ENCODE assay signal across 26 mouse cellular contexts in the genomic region with DNA sequence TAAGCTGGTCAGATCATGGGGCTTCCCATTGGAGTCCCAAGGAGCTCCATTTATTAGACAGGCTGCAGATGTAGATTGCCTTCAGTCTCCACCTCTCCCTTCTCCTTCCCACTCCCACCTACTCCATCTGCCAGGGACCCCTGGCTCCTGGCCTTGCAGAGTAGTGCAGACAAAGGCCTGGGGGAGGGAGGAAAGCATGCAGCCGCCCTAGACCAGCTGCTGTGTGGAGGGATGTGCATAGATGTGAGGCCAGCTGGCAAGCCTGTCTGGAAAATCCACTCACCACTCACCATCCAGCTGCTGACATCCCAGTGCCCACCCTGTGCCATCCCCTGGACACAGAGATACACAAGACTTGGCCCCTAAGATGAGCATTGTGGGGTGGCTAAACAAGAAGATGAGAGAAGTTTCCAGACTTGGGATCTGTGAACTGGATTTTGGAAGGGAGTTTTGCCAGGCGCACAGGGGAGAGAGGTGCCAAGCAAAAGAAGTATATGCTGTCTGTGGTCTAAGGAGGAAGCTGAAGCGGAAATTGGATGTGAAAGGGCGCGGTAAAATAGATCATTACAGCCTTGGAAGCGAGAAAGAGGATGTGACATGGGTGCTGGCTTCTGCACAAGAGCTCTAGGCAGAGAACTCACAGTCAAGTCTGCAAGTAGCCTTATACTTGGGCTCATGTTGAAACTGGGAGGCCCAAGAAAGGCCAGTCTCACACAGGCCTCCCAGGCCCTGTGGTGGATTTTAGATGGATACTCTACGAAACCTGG. TPM values are rescaled to one million over a fixed set of nuclear protein-coding genes. Genes with fewer than 3 reads are reported as not detected.
DNase-seq lines count a peak whose midpoint lies in the region; ATAC-seq lines count a peak whose summit lies in the region.
"Had no signal": no experiment of that assay in that cellular context is flagged by ENCODE, and none has a peak within 500 bp of the region (broad histone marks: within the 10 kb centered on the region; RNA-seq: fewer than 3 reads in every experiment).

No protein-coding gene starts in this region.

- H3K36me3 ChIP-seq in hindbrain, embryonic 11.5 days (ENCODE audit: control insufficient read depth, insufficient read depth, low read length): no peaks in the 10 kb centered on the region
- no peaks in the 10 kb centered on the region for H3K36me3 ChIP-seq in hindbrain, embryonic 12.5 days
- no peaks in the 10 kb centered on the region for H3K36me3 ChIP-seq in midbrain, embryonic 11.5 days (ENCODE audit: control insufficient read depth, insufficient read depth, low read length)
- no peaks in the 10 kb centered on the region for H3K36me3 ChIP-seq in midbrain, embryonic 15.5 days (replicated peaks)
- H3K36me3 ChIP-seq: embryonic facial prominence, embryonic 12.5 days; heart, embryonic 15.5 days; intestine, embryonic 15.5 days; limb, embryonic 12.5 days; neural tube, embryonic 12.5 days had no signal

- WGBS in hindbrain, embryonic 11.5 days: 82% methylated on average over 7 of the region's 7 CpGs
- 81% methylated on average over 7 of the region's 7 CpGs for WGBS in hindbrain, embryonic 12.5 days
- 83% methylated on average over 7 of the region's 7 CpGs for WGBS in midbrain, embryonic 11.5 days
- WGBS in midbrain, embryonic 15.5 days: 87% methylated on average over 7 of the region's 7 CpGs

- peaks cover 12% of the 10 kb centered on the region for H3K4me1 ChIP-seq in hindbrain, embryonic 11.5 days (replicated peaks; ENCODE audit: control insufficient read depth, insufficient read depth, low read length)
- H3K4me1 ChIP-seq in hindbrain, embryonic 12.5 days: peaks cover 40% of the 10 kb centered on the region
- peaks cover 15% of the 10 kb centered on the region for H3K4me1 ChIP-seq in midbrain, embryonic 11.5 days (ENCODE audit: control insufficient read depth, insufficient read depth, low read length)
- peaks cover 8% of the 10 kb centered on the region; the same call in 1 of the 2 replicates for H3K4me1 ChIP-seq in midbrain, embryonic 15.5 days
- H3K4me1 ChIP-seq: heart, embryonic 15.5 days; intestine, embryonic 15.5 days had no signal

- no peaks in the 10 kb centered on the region for H3K27me3 ChIP-seq in hindbrain, embryonic 11.5 days (ENCODE audit: control insufficient read depth, insufficient read depth, low read length)
- peaks cover 5% of the 10 kb centered on the region; the same call in 1 of the 2 replicates for H3K27me3 ChIP-seq in hindbrain, embryonic 12.5 days
- H3K27me3 ChIP-seq in midbrain, embryonic 11.5 days (ENCODE audit: control insufficient read depth, insufficient read depth, low read length): no peaks in the 10 kb centered on the region
- no peaks in the 10 kb centered on the region for H3K27me3 ChIP-seq in midbrain, embryonic 15.5 days (replicated peaks)
- H3K27me3 ChIP-seq: embryonic facial prominence, embryonic 12.5 days; intestine, embryonic 15.5 days; Patski had no signal

- H3K4me3 ChIP-seq in hindbrain, embryonic 11.5 days (ENCODE audit: low read depth, low read length): no peak overlapping the region
- H3K4me3 ChIP-seq in hindbrain, embryonic 12.5 days: no peak overlapping the region
- no peak overlapping the region for H3K4me3 ChIP-seq in midbrain, embryonic 11.5 days (ENCODE audit: low read depth, low read length)
- H3K4me3 ChIP-seq in midbrain, embryonic 15.5 days: no peak overlapping the region
- H3K4me3 ChIP-seq: embryonic facial prominence, embryonic 12.5 days; heart, adult 2 months; heart, embryonic 15.5 days; intestine, embryonic 15.5 days; limb, embryonic 12.5 days; neural tube, embryonic 12.5 days had no signal

- H3K27ac ChIP-seq in hindbrain, embryonic 11.5 days (ENCODE audit: low read depth, low read length): 0 out of 2 replicates have a peak overlapping the region, but pooled peaks have one; percentile 42
- H3K27ac ChIP-seq in hindbrain, embryonic 12.5 days: no peak overlapping the region
- H3K27ac ChIP-seq in midbrain, embryonic 11.5 days (ENCODE audit: low read depth, low read length): no peak overlapping the region
- no peak overlapping the region for H3K27ac ChIP-seq in midbrain, embryonic 15.5 days
- H3K27ac ChIP-seq: embryonic facial prominence, embryonic 12.5 days; heart, adult 2 months; heart, embryonic 15.5 days; intestine, embryonic 15.5 days; limb, embryonic 12.5 days; liver, embryonic 14.5 days; neural tube, embryonic 12.5 days had no signal

- peak; percentile 20 to 28 for DNase-seq in cerebellum, postnatal 10 days
- no peak for DNase-seq in hindbrain, embryonic 11.5 days (ENCODE audit: low spot score)
- DNase-seq in midbrain, embryonic 11.5 days (ENCODE audit: low spot score, missing footprints): peak; percentile 77
- DNase-seq in ovary, postnatal 14 days (ENCODE audit: low spot score): no peak
- DNase-seq: adrenal gland, postnatal 14 days; cerebellum, adult 11 months; cerebellum, postnatal 14 days; heart, adult 2 months; heart, postnatal 4 days; kidney, postnatal 4 days; layer of hippocampus, adult 9-11 months; right cerebral cortex, postnatal 14 days; spleen, adult 18-20 months had no signal

- no peak overlapping the region for H3K4me2 ChIP-seq in hindbrain, embryonic 11.5 days (replicated peaks; ENCODE audit: low read depth, low read length)
- H3K4me2 ChIP-seq in hindbrain, embryonic 12.5 days (replicated peaks): no peak overlapping the region
- H3K4me2 ChIP-seq in midbrain, embryonic 11.5 days: no peak overlapping the region
- H3K4me2 ChIP-seq in midbrain, embryonic 15.5 days: no peak overlapping the region
- H3K4me2 ChIP-seq: embryonic facial prominence, embryonic 12.5 days; heart, embryonic 15.5 days; intestine, embryonic 15.5 days; limb, embryonic 12.5 days; neural tube, embryonic 12.5 days had no signal

- no peak overlapping the region for H3K9ac ChIP-seq in hindbrain, embryonic 11.5 days (ENCODE audit: low read depth, low read length)
- H3K9ac ChIP-seq in hindbrain, embryonic 12.5 days: no peak overlapping the region
- no peak overlapping the region for H3K9ac ChIP-seq in midbrain, embryonic 11.5 days (ENCODE audit: low read length)
- H3K9ac ChIP-seq in midbrain, embryonic 15.5 days: no peak overlapping the region
- H3K9ac ChIP-seq: embryonic facial prominence, embryonic 12.5 days; heart, embryonic 15.5 days; intestine, embryonic 15.5 days; limb, embryonic 12.5 days; liver, embryonic 14.5 days; neural tube, embryonic 12.5 days had no signal

- no peaks in the 10 kb centered on the region for H3K9me3 ChIP-seq in hindbrain, embryonic 11.5 days (ENCODE audit: control insufficient read depth, low read length)
- no peaks in the 10 kb centered on the region for H3K9me3 ChIP-seq in hindbrain, embryonic 12.5 days (replicated peaks)
- no peaks in the 10 kb centered on the region for H3K9me3 ChIP-seq in midbrain, embryonic 11.5 days (ENCODE audit: control insufficient read depth, low read length)
- H3K9me3 ChIP-seq in midbrain, embryonic 15.5 days: no peaks in the 10 kb centered on the region
- H3K9me3 ChIP-seq: embryonic facial prominence, embryonic 12.5 days; heart, embryonic 15.5 days; intestine, embryonic 15.5 days; limb, embryonic 12.5 days; neural tube, embryonic 12.5 days had no signal

- ATAC-seq in cerebellum, adult (ENCODE audit: insufficient number of reproducible peaks, low FRiP score, low TSS enrichment): no peak
- ATAC-seq in hindbrain, embryonic 11.5 days (ENCODE audit: low FRiP score): no peak
- ATAC-seq in hindbrain, embryonic 12.5 days (ENCODE audit: low FRiP score): no peak
- ATAC-seq in midbrain, embryonic 11.5 days (ENCODE audit: low FRiP score): no peak
- no peak for ATAC-seq in midbrain, embryonic 15.5 days (replicated peaks)
- peak; percentile 91 for ATAC-seq in megakaryocyte, adult 5-6 weeks (ENCODE audit: poor library complexity, severe bottlenecking)
- ATAC-seq: activated CD4-positive, CD25-positive, alpha-beta regulatory T cell, adult 4 months; intestine, embryonic 15.5 days; Patski had no signal

RNA-seq across cellular contexts. Expression of a gene that starts 14.2 kb away (rescaled TPM):
- 1,117 and 1,232 TPM in 2 replicates for polyA plus RNA-seq in hindbrain, embryonic 11.5 days (2014; fragmentation: Nextera tagmentation; extraction: Ambion mirVana)
- polyA plus RNA-seq in hindbrain, embryonic 12.5 days (2016; fragmentation: Nextera tagmentation; extraction: Ambion mirVana): 655 and 681 TPM in 2 replicates
- 1,135 and 1,165 TPM in 2 replicates for polyA plus RNA-seq in midbrain, embryonic 11.5 days (2014; fragmentation: Nextera tagmentation; extraction: Ambion mirVana)
- polyA plus RNA-seq in midbrain, embryonic 15.5 days (2015; fragmentation: Nextera tagmentation; extraction: Ambion mirVana): 22.4 and 25.1 TPM in 2 replicates
- total RNA-seq in megakaryocyte, adult 5-6 weeks (2015): not detected in 2 replicates
- not detected in 2 replicates for total RNA-seq in megakaryocyte, adult 5-6 weeks (2017)
- total RNA-seq: heart, adult 2 months; megakaryocyte-erythroid progenitor cell, adult 5-6 weeks had no signal
- polyA plus RNA-seq: activated CD4-positive, CD25-positive, alpha-beta regulatory T cell, adult 4 months; heart, adult 2 months; Patski had no signal

RNA-seq across cellular contexts. Expression of a gene that starts 16.1 kb away (rescaled TPM):
- 155 and 176 TPM in 2 replicates for polyA plus RNA-seq in hindbrain, embryonic 11.5 days (2014; fragmentation: Nextera tagmentation; extraction: Ambion mirVana)
- 117 and 128 TPM in 2 replicates for polyA plus RNA-seq in hindbrain, embryonic 12.5 days (2016; fragmentation: Nextera tagmentation; extraction: Ambion mirVana)
- 179 and 181 TPM in 2 replicates for polyA plus RNA-seq in midbrain, embryonic 11.5 days (2014; fragmentation: Nextera tagmentation; extraction: Ambion mirVana)
- 89.8 and 95.0 TPM in 2 replicates for polyA plus RNA-seq in midbrain, embryonic 15.5 days (2015; fragmentation: Nextera tagmentation; extraction: Ambion mirVana)
- 58.3 and 68.3 TPM in 2 replicates for total RNA-seq in megakaryocyte, adult 5-6 weeks (2015)
- total RNA-seq in megakaryocyte, adult 5-6 weeks (2017): 38.9 and 43.2 TPM in 2 replicates

RNA-seq across cellular contexts. Expression of a gene that starts 51.7 kb away (rescaled TPM):
- polyA plus RNA-seq in hindbrain, embryonic 11.5 days (2014; fragmentation: Nextera tagmentation; extraction: Ambion mirVana): 5.6 and 6.1 TPM in 2 replicates
- 7.1 and 7.5 TPM in 2 replicates for polyA plus RNA-seq in hindbrain, embryonic 12.5 days (2016; fragmentation: Nextera tagmentation; extraction: Ambion mirVana)
- 4.0 and 4.7 TPM in 2 replicates for polyA plus RNA-seq in midbrain, embryonic 11.5 days (2014; fragmentation: Nextera tagmentation; extraction: Ambion mirVana)
- polyA plus RNA-seq in midbrain, embryonic 15.5 days (2015; fragmentation: Nextera tagmentation; extraction: Ambion mirVana): 7.1 and 7.2 TPM in 2 replicates
- total RNA-seq in megakaryocyte, adult 5-6 weeks (2015): 0.84 and 1.6 TPM in 2 replicates
- total RNA-seq in megakaryocyte, adult 5-6 weeks (2017): 0.62 and 3.7 TPM in 2 replicates

Comparison
In these comparisons a context has a peak if more than half of its experiments do, and no peak if none do; other contexts are left out.
1. RNA of a gene that starts 14.2 kb away (polyA plus RNA-seq): 1,117 to 1,232 TPM in hindbrain, embryonic 11.5 days, 1,135 to 1,165 TPM in midbrain, embryonic 11.5 days and 655 to 681 TPM in hindbrain, embryonic 12.5 days; 22.4 to 25.1 TPM in midbrain, embryonic 15.5 days; every median in the first group is over 10 times any median in the second.
2. DNase-seq: peak in cerebellum, postnatal 10 days (2 of 2) and midbrain, embryonic 11.5 days (single experiment); none in hindbrain, embryonic 11.5 days (single experiment) and ovary, postnatal 14 days (single experiment).